Mouse (Mus musculus) liver, embryonic 16.5 days (tissue): ENCODE results near the gene Nrgn. TPM values are rescaled to one million over a fixed set of nuclear protein-coding genes. Genes with fewer than 3 reads are reported as not detected.
A peak's percentile ranks its signal among the peaks of the same experiment; 100 is the strongest.

Experiments
- ATAC-seq: fragments of 200-750 bp; cut with Nextera tagmentation; 2 replicates; pipeline ENCODE4 v1.8.0; 2017; ENCODE audit warnings: low read depth, mild to moderate bottlenecking, moderate number of reproducible peaks, moderate library complexity
- H3K27ac ChIP-seq: fragments of 300-500 bp; sonication (generic); 2 replicates; pipeline ENCODE4 v1.5.1; 2014; ENCODE audit warnings: mild to moderate bottlenecking, low read length
- H3K27me3 ChIP-seq: fragments of 300-500 bp; sonication (generic); 2 replicates; pipeline ENCODE4 v1.6.1; 2014; ENCODE audit warnings: low read depth, low read length, mixed read lengths; ENCODE audit not compliant: control insufficient read depth, insufficient read depth
- H3K36me3 ChIP-seq: fragments of 300-500 bp; sonication (generic); 2 replicates; pipeline ENCODE4 v1.6.1; 2014; ENCODE audit warnings: mild to moderate bottlenecking; ENCODE audit not compliant: control insufficient read depth, insufficient read depth
- H3K4me1 ChIP-seq: fragments of 300-500 bp; sonication (generic); 2 replicates; pipeline ENCODE4 v1.6.1; 2014; ENCODE audit warnings: low read depth, low read length, mixed read lengths; ENCODE audit not compliant: control insufficient read depth
- H3K4me2 ChIP-seq: fragments of 300-500 bp; sonication (generic); 2 replicates; pipeline ENCODE4 v1.6.1; 2014; ENCODE audit warnings: low read depth, low read length, mixed read lengths
- H3K4me3 ChIP-seq: fragments of 300-500 bp; sonication (generic); 2 replicates; pipeline ENCODE4 v1.5.1; 2014; ENCODE audit warnings: low read depth, mild to moderate bottlenecking, low read length
- H3K9ac ChIP-seq: fragments of 300-500 bp; sonication (generic); 2 replicates; pipeline ENCODE4 v1.6.1; 2014; ENCODE audit warnings: low read depth, low read length
- H3K9me3 ChIP-seq: fragments of 300-500 bp; sonication (generic); replicated peaks from 2 replicates; pipeline ENCODE4 v1.6.1; 2016; ENCODE audit warnings: low read length; ENCODE audit not compliant: control insufficient read depth
- WGBS: fragments of 180-500 bp; shearing (Covaris S2); extraction: QIAGEN DNeasy Blood & Tissue Kit; methylation state at CpG from one replicate; pipeline ENCODE4 v1.1.7; 2014; ENCODE audit not compliant: insufficient replicate concordance; 5-methylcytosine and 5-hydroxymethylcytosine counted together
- polyA plus RNA-seq: library from polyadenylated mRNA; unstranded; fragments of >200 nt; fragmentation: Nextera tagmentation; extraction: Ambion mirVana; gene quantifications from 2 replicates; pipeline ENCODE4 v1.2.1, GENCODE M21; 2015

Gene Nrgn
- polyA plus RNA-seq, 1 experiment from 2014 or later, result 6.3 TPM

- Histone ChIP-seq H3K4me1 (peaks cover 9% of the 10 kb centered on the region), H3K9ac (no peak overlapping the region), H3K27me3 (peaks cover 1% of the 10 kb centered on the region), H3K4me3 (no peak overlapping the region), H3K36me3 (no peaks in the 10 kb centered on the region), H3K9me3 (no peaks in the 10 kb centered on the region), H3K27ac (no peak overlapping the region), H3K4me2 (no peak overlapping the region)
- WGBS, result 66% methylated on average over 27 of the region's 27 CpGs
- no peak for ATAC-seq
These were observed 6.8 kb downstream of the Nrgn start for GRCm38 (mm10) chr9:37545847-37546452.

DNA sequence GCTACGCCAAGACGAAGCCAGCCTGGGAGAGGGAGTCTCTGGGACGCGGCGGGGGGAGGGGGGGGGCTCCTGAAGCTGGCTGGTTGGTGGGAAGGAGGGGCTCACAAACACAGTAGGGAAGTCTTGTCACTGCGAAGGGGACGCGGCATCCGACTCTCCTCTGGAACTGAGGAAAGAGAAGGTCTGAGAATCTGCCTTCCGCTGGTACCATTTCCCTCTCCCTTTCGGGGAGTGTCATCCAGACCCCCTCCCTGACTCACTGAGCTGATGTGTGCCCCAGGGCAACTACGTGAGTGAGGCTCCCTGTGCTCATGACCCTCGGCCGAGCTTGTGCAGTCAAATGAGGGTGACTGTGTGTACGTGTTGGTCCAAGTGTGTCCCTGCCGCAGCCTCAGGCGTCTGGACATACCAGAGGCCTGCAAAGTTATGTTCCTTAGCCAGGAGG is 7.5 kb downstream of the Nrgn start:
- Histone ChIP-seq H3K27me3 (no peaks in the 10 kb centered on the region; the same call in none of the 2 replicates), H3K9me3 (no peaks in the 10 kb centered on the region), H3K4me3 (peak overlapping the region; percentile 54), H3K4me1 (peaks cover 9% of the 10 kb centered on the region), H3K9ac (no peak overlapping the region), H3K27ac (no peak overlapping the region), H3K36me3 (no peaks in the 10 kb centered on the region), H3K4me2 (peak overlapping the region; percentile 76)
- 43% methylated on average over 15 of the region's 17 CpGs for WGBS
- peak; percentile 21; the same call in 1 of the 2 replicates for ATAC-seq

DNA sequence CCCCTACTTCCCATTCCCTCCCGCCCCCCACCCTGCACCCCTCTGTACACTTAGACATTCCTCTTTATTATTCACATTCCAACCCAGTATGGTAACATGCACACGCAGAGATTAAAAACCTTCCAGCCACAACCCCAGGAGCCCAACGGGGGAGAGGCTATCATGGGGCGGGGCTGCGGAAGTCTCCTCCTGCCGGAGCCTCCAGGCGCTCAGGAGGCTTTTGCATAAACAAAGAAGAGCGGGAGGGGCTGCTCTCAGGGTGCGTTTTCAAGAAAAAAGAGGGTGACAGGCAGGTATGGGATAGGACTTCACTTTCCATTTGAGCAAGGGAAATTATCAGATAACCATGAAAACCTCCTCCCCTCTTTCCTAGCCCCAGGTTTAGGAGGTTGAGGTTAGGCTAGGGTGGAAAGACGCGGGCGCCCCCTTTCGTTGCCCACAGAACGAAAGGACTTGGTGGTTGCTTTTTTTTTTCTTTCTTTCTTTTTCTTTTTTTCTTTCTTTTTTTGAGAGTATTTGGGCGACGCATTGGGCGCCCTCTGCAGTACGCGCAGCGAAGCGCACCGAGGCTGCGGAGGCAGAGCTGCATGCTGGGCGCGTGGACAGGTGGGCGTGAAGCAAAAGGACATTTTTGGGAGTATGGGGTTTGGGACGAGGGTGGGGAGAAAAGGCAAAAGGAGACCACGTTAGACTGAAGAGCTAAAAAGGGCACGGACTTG is 8.1 kb downstream of the Nrgn start:
- peaks cover 9% of the 10 kb centered on the region for H3K4me1 ChIP-seq
- peak overlapping the region; percentile 76 for H3K4me2 ChIP-seq
- H3K27ac ChIP-seq, result no peak overlapping the region
- peak; percentile 58; the same call in 1 of the 2 replicates for ATAC-seq
- WGBS, result 7% methylated on average over 29 of the region's 29 CpGs
- no peak overlapping the region for H3K9ac ChIP-seq
- H3K4me3 ChIP-seq, result peak overlapping the region; percentile 54
- no peaks in the 10 kb centered on the region for H3K36me3 ChIP-seq
- no peaks in the 10 kb centered on the region; the same call in 1 of the 2 replicates for H3K27me3 ChIP-seq
- H3K9me3 ChIP-seq, result no peaks in the 10 kb centered on the region

DNA sequence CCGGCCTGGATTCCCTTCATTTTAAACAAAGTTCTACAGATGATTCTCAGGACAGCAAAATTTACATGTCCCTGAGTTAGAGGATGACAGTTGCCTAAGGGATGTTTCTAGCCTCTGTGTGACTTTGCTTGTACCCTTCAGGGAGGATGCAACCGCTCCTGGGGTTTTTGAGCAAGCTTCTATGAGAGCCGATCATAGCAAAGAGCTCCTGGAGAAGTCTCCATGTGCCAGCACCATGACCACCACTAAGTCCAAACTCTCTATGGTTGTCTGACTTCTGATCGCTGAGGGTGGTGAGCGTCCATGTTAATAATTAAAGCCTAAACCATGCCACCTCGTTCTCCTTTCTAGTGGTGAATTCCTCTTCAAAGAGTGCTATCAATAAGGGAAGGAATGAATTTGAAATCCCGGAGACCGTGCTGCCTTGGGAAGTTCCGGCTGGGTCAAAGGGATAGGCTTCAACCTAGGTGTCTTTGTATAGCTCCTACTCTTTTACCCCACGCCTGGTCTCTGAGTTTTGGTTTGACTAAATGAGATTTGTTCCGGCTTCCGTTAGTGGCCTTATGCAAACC is 8.7 kb downstream of the Nrgn start:
- no peak for ATAC-seq
- Histone ChIP-seq H3K27me3 (no peaks in the 10 kb centered on the region; the same call in 1 of the 2 replicates), H3K4me3 (peak overlapping the region; percentile 54), H3K9me3 (no peaks in the 10 kb centered on the region), H3K4me1 (peaks cover 9% of the 10 kb centered on the region), H3K36me3 (no peaks in the 10 kb centered on the region), H3K9ac (no peak overlapping the region), H3K27ac (no peak overlapping the region), H3K4me2 (peak overlapping the region; percentile 76)
- WGBS, result 42% methylated on average over 12 of the region's 12 CpGs

DNA sequence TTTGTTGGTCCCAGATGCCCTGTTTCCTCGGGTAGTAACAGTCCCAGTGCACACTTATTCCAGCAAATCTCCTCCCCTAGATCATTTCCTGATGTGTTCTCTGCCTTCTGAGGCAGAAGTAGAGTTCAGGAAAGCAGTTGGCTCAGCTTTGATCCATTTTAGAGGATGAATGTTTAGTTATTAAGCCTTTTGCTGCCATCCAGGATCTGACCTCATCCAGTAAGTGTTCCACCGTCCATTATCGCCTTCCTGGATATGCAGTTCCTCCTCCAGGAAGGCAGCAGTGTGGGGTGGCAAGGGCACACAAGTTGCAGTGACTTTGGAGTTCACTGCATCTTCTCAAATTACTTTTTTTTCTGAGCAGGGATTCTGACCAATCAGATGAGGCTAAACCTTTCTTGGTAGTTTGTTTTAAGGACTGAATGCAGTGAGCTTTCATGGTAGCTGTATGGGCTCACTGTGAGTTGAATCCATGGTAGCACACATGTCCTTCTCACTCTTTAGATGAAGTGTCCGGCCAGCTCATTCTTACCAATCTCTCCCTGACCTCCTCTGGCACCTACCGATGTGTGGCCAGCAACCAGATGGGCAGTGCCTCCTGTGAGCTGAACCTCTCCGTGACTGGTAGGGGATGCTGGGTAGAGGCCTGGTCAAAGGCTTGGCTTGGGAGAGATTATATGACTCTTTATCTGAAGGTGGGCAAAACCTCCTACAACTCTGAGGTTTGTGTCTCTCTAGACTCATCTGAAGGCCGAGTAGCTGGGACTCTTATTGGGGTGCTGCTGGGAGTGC is 10.7 kb downstream of the Nrgn start:
- Histone ChIP-seq H3K9me3 (no peaks in the 10 kb centered on the region), H3K4me1 (peaks cover 9% of the 10 kb centered on the region), H3K27me3 (no peaks in the 10 kb centered on the region; the same call in 1 of the 2 replicates), H3K4me2 (no peak overlapping the region), H3K27ac (no peak overlapping the region), H3K4me3 (no peak overlapping the region), H3K36me3 (no peaks in the 10 kb centered on the region), H3K9ac (no peak overlapping the region)
- no peak for ATAC-seq
- 55% methylated on average over 7 of the region's 7 CpGs for WGBS

GRCm38 (mm10) chr9:37540701-37541575 is 11.8 kb downstream of the Nrgn start:
- Histone ChIP-seq H3K4me3 (no peak overlapping the region), H3K9ac (no peak overlapping the region)
- WGBS, result 50% methylated on average over 6 of the region's 6 CpGs

DNA sequence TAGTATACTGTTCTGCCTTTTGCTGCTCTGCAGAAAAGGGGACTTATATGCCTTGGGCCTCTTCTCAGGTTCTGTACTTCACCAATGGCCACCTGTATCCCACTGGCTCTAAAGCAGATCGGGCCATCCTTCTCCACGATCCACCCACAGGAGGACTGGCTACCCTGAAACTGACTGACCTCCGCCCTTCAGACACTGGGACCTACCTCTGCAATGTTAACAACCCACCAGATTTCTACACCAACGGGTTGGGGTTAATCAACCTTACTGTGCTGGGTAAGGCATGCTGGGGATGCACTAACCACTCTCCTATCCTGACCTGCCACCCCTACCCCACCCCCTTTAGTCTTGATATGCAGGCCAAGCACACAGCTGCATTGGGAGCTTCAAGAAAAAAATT is 12.5 kb downstream of the Nrgn start:
- no peaks in the 10 kb centered on the region for H3K9me3 ChIP-seq
- no peak overlapping the region for H3K9ac ChIP-seq
- H3K4me3 ChIP-seq, result no peak overlapping the region
- H3K4me2 ChIP-seq, result no peak overlapping the region
- no peaks in the 10 kb centered on the region; the same call in 1 of the 2 replicates for H3K27me3 ChIP-seq
- H3K4me1 ChIP-seq, result peaks cover 9% of the 10 kb centered on the region
- 70% methylated on average over 4 of the region's 4 CpGs for WGBS
- H3K36me3 ChIP-seq, result no peaks in the 10 kb centered on the region
- ATAC-seq, result no peak
- no peak overlapping the region for H3K27ac ChIP-seq

More at GRCm38 (mm10) chr9:37540701-37541575, 11.8 kb downstream of the Nrgn start:
- peaks cover 9% of the 10 kb centered on the region for H3K4me1 ChIP-seq
- H3K4me2 ChIP-seq, result no peak overlapping the region
- H3K27ac ChIP-seq, result no peak overlapping the region
- no peaks in the 10 kb centered on the region for H3K36me3 ChIP-seq
- no peaks in the 10 kb centered on the region; the same call in 1 of the 2 replicates for H3K27me3 ChIP-seq
- H3K9me3 ChIP-seq, result no peaks in the 10 kb centered on the region
- ATAC-seq, result no peak
